Mouse (Mus musculus) MEL (cell line): ENCODE data around the gene Gm17720. TPM values are rescaled to one million over a fixed set of nuclear protein-coding genes. Genes with fewer than 3 reads are reported as not detected.

Source experiments
- DNase-seq: peaks from one replicate; pipeline ENCODE4 v3.0.0; 2011; ENCODE audit warnings: low read depth, low spot score
- H3K27ac ChIP-seq: 2 replicates; pipeline ENCODE4 v1.5.1; 2012; ENCODE audit warnings: low read depth, mild to moderate bottlenecking, control low read depth, low read length, moderate library complexity; ENCODE audit not compliant: control insufficient read depth
- H3K27me3 ChIP-seq, 2 experiments: fragments of 150-350 bp in 1 of 2; sonication (generic) in 1 of 2; 2 replicates each; pipeline ENCODE4 v1.6.1; 2012; ENCODE audit warnings: low read length in 2 of 2, mild to moderate bottlenecking in 2 of 2, improper control_type of control experiment in 1 of 2, moderate library complexity in 1 of 2; ENCODE audit not compliant: insufficient read depth in 2 of 2, control insufficient read depth in 1 of 2
- H3K36me3 ChIP-seq, 2 experiments: 2 replicates each; pipeline ENCODE4 v1.6.1; 2012 to 2014; ENCODE audit warnings: low read length in 2 of 2, improper control_type of control experiment in 1 of 2, inconsistent platforms in 1 of 2, mild to moderate bottlenecking in 1 of 2; ENCODE audit not compliant: insufficient read depth in 2 of 2, control insufficient read depth in 1 of 2
- H3K4me1 ChIP-seq, 2 experiments: fragments of 150-350 bp in 1 of 2; sonication (generic) in 1 of 2; 2 replicates each; pipeline ENCODE4 v1.6.1; 2012; ENCODE audit warnings: low read length in 2 of 2, improper control_type of control experiment in 1 of 2, mild to moderate bottlenecking in 1 of 2; ENCODE audit not compliant: insufficient read depth in 2 of 2, control insufficient read depth in 1 of 2
- H3K4me3 ChIP-seq, 2 experiments: fragments of 150-350 bp in 1 of 2; sonication (generic) in 1 of 2; 2 replicates each; pipeline ENCODE4 v1.5.1; 2012; ENCODE audit warnings: low read depth in 2 of 2, low read length in 2 of 2, mild to moderate bottlenecking in 2 of 2, moderate library complexity in 2 of 2, control low read depth in 1 of 2, improper control_type of control experiment in 1 of 2; ENCODE audit not compliant: control insufficient read depth in 1 of 2, insufficient read depth in 1 of 2
- H3K79me2 ChIP-seq: 2 replicates; pipeline ENCODE4 v1.6.1; 2012; ENCODE audit warnings: mild to moderate bottlenecking, low read length, moderate library complexity; ENCODE audit not compliant: control insufficient read depth, poor library complexity, insufficient read depth
- H3K9ac ChIP-seq: 2 replicates; pipeline ENCODE4 v1.6.1; 2012; ENCODE audit warnings: low read depth, mild to moderate bottlenecking, control low read depth, low read length, moderate library complexity; ENCODE audit not compliant: control insufficient read depth, poor library complexity, severe bottlenecking
- H3K9me3 ChIP-seq: fragments of 150-350 bp; sonication (generic); replicated peaks from 2 replicates; pipeline ENCODE4 v1.6.1; 2012; ENCODE audit warnings: mild to moderate bottlenecking, low read length, improper control_type of control experiment, moderate library complexity; ENCODE audit not compliant: insufficient read depth
- BHLHE40 ChIP-seq: IDR thresholded peaks from 2 replicates; pipeline ENCODE4 v1.6.1; 2012; ENCODE audit warnings: low read depth, mild to moderate bottlenecking, inconsistent platforms, low read length, improper control_type of control experiment, borderline replicate concordance
- CHD1 ChIP-seq: IDR thresholded peaks from 2 replicates; pipeline ENCODE4 v1.6.1; 2012; ENCODE audit warnings: low read depth, mild to moderate bottlenecking, inconsistent platforms, low read length, improper control_type of control experiment
- CTCF ChIP-seq, 3 experiments: IDR thresholded peaks in 2 of 3; conservative IDR thresholded peaks in 1 of 3; 2 replicates each; pipeline ENCODE4 v1.5.1; 2011 to 2012; ENCODE audit warnings: low read length in 3 of 3, low read depth in 2 of 3, mild to moderate bottlenecking in 2 of 3, improper control_type of control experiment in 1 of 3, inconsistent platforms in 1 of 3, mixed read lengths in 1 of 3, moderate library complexity in 1 of 3; ENCODE audit not compliant: control insufficient read depth in 1 of 3, insufficient read depth in 1 of 3, poor library complexity in 1 of 3, severe bottlenecking in 1 of 3
- EP300 ChIP-seq, 2 experiments: IDR thresholded peaks; 2 replicates each; pipeline ENCODE4 v1.6.1; 2011; ENCODE audit warnings: improper control_type of control experiment in 2 of 2, low read length in 2 of 2, low read depth in 1 of 2, mild to moderate bottlenecking in 1 of 2
- ETS1 ChIP-seq: IDR thresholded peaks from 2 replicates; pipeline ENCODE4 v1.6.1; 2012; ENCODE audit warnings: low read depth, mild to moderate bottlenecking, inconsistent platforms, low read length, improper control_type of control experiment, moderate library complexity
- GATA1 ChIP-seq: IDR thresholded peaks from 2 replicates; pipeline ENCODE4 v1.6.1; 2011; ENCODE audit warnings: low read depth, low read length, improper control_type of control experiment
- HCFC1 ChIP-seq: IDR thresholded peaks from 2 replicates; pipeline ENCODE4 v1.6.1; 2012; ENCODE audit warnings: low read depth, mild to moderate bottlenecking, inconsistent platforms, low read length, improper control_type of control experiment, moderate library complexity
- KAT2A ChIP-seq: conservative IDR thresholded peaks from 2 replicates; pipeline ENCODE4 v1.6.1; 2012; ENCODE audit warnings: low read depth, low read length, improper control_type of control experiment, inconsistent platforms
- MAFK ChIP-seq: IDR thresholded peaks from 2 replicates; pipeline ENCODE4 v1.6.1; 2011; ENCODE audit warnings: low read depth, mild to moderate bottlenecking, low read length, improper control_type of control experiment, borderline replicate concordance
- MAX ChIP-seq: IDR thresholded peaks from 2 replicates; pipeline ENCODE4 v1.6.1; 2011; ENCODE audit warnings: low read length, improper control_type of control experiment
- MEF2A ChIP-seq: IDR thresholded peaks from 2 replicates; pipeline ENCODE4 v1.6.1; 2014; ENCODE audit warnings: low read depth, mild to moderate bottlenecking, inconsistent platforms, low read length, improper control_type of control experiment; ENCODE audit not compliant: poor library complexity, insufficient replicate concordance, severe bottlenecking; ENCODE audit errors: extremely low read depth
- MXI1 ChIP-seq: IDR thresholded peaks from 2 replicates; pipeline ENCODE4 v1.6.1; 2011; ENCODE audit warnings: mild to moderate bottlenecking, low read depth, low read length, improper control_type of control experiment
- NELFE ChIP-seq: IDR thresholded peaks from 2 replicates; pipeline ENCODE4 v1.6.1; 2011; ENCODE audit warnings: low read depth, low read length, improper control_type of control experiment
- NRF1 ChIP-seq: IDR thresholded peaks from 2 replicates; pipeline ENCODE4 v1.6.1; 2014; ENCODE audit warnings: low read depth, mild to moderate bottlenecking, inconsistent platforms, low read length, improper control_type of control experiment, moderate library complexity; ENCODE audit not compliant: poor library complexity, insufficient read depth, severe bottlenecking
- POLR2AphosphoS2 ChIP-seq: IDR thresholded peaks from 2 replicates; pipeline ENCODE4 v1.6.1; 2011; ENCODE audit warnings: low read length, improper control_type of control experiment
- POLR2AphosphoS5 ChIP-seq: IDR thresholded peaks from 2 replicates; pipeline ENCODE4 v1.6.1; 2012; ENCODE audit warnings: low read depth, borderline replicate concordance, mild to moderate bottlenecking, inconsistent platforms, low read length, moderate library complexity, mixed read lengths
- RAD21 ChIP-seq: IDR thresholded peaks from 2 replicates; pipeline ENCODE4 v1.6.1; 2011; ENCODE audit warnings: mild to moderate bottlenecking, low read depth, low read length, improper control_type of control experiment
- RCOR1 ChIP-seq: IDR thresholded peaks from 2 replicates; pipeline ENCODE4 v1.6.1; 2012; ENCODE audit warnings: low read depth, mild to moderate bottlenecking, inconsistent platforms, low read length, improper control_type of control experiment
- SMC3 ChIP-seq: IDR thresholded peaks from 2 replicates; pipeline ENCODE4 v1.6.1; 2011; ENCODE audit warnings: low read depth, low read length, improper control_type of control experiment
- TAL1 ChIP-seq: IDR thresholded peaks from 2 replicates; pipeline ENCODE4 v1.6.1; 2012; ENCODE audit warnings: mild to moderate bottlenecking, inconsistent platforms, low read length, moderate library complexity, mixed read lengths
- TCF12 ChIP-seq: IDR thresholded peaks from 2 replicates; pipeline ENCODE4 v1.6.1; 2014; ENCODE audit warnings: low read depth, mild to moderate bottlenecking, inconsistent platforms, low read length, improper control_type of control experiment, moderate library complexity
- USF1 ChIP-seq: IDR thresholded peaks from 2 replicates; pipeline ENCODE4 v1.6.1; 2014; ENCODE audit warnings: low read depth, mild to moderate bottlenecking, inconsistent platforms, low read length, improper control_type of control experiment, moderate library complexity
- USF2 ChIP-seq, 2 experiments: IDR thresholded peaks; 2 replicates each; pipeline ENCODE4 v1.6.1; 2011 to 2012; ENCODE audit warnings: improper control_type of control experiment in 2 of 2, low read length in 2 of 2, borderline replicate concordance in 1 of 2, inconsistent platforms in 1 of 2, low read depth in 1 of 2, mild to moderate bottlenecking in 1 of 2; ENCODE audit not compliant: insufficient read depth in 1 of 2
- ZC3H11A ChIP-seq: IDR thresholded peaks from 2 replicates; pipeline ENCODE4 v1.6.1; 2012; ENCODE audit warnings: low read depth, mild to moderate bottlenecking, inconsistent platforms, low read length, improper control_type of control experiment
- ZKSCAN1 ChIP-seq: IDR thresholded peaks from 2 replicates; pipeline ENCODE4 v1.6.1; 2012; ENCODE audit warnings: low read depth, mild to moderate bottlenecking, inconsistent platforms, low read length, improper control_type of control experiment, moderate library complexity
- ZMIZ1 ChIP-seq: IDR thresholded peaks from 2 replicates; pipeline ENCODE4 v1.6.1; 2012; ENCODE audit warnings: low read depth, mild to moderate bottlenecking, inconsistent platforms, low read length, improper control_type of control experiment, moderate library complexity
- ZNF384 ChIP-seq: IDR thresholded peaks from 2 replicates; pipeline ENCODE4 v1.6.1; 2012; ENCODE audit warnings: low read depth, mild to moderate bottlenecking, inconsistent platforms, low read length, improper control_type of control experiment
- polyA plus RNA-seq, 2 experiments: library from polyadenylated mRNA; stranded (reverse) in 1 of 2; unstranded in 1 of 2; fragments of >175 nt in 1 of 2; fragments of >200 nt in 1 of 2; gene quantifications; 2 replicates each; pipeline versions ENCODE4 v1.2.1 to v1.2.4; 2012; ENCODE audit warnings: low replicate concordance in 2 of 2, low read depth in 1 of 2; ENCODE audit not compliant: insufficient read length in 2 of 2, insufficient read depth in 1 of 2, missing spikeins in 1 of 2
- total RNA-seq: library from RNA; depleted of rRNA; stranded (reverse); fragments of 300-350 nt; gene quantifications from 2 replicates; pipeline ENCODE4 v1.2.3, GENCODE M21; 2012

The Gm17720 gene
- total and polyA plus RNA-seq, 3 experiments = not detected

DNA sequence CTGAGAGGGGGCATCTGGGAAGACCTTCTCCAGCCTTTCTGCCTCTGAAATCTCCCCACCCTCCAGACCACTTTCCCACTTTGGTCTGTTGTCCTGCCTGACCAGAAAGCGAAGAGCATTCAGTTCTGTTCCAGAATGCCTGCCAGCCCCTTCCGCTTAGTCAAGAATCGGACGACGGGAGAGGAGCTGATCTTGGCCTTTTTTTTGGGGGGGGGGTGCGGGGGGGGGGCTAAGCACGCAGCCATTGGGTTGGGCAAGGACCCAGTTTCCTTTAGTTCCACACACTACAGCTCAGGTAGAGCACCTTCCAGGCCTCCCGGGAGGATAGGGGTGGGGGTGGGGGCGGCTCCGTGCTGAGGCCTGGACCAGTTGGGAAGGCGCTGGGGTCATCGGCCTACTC, 1.6 kb downstream of the Gm17720 start, which contains the start of gene Gm21964:
TSS of gene Gm21964 (plus strand) at position 301 of the 400 bp plus-strand sequence.
- Histone ChIP-seq H3K4me1 (no peaks in the 10 kb centered on the region), H3K36me3 (no peaks in the 10 kb centered on the region), H3K9me3 (no peaks in the 10 kb centered on the region), H3K27me3 (no peaks in the 10 kb centered on the region), H3K27ac (no peak within 1 kb of the TSS), H3K4me3 (no peak within 1 kb of the TSS), H3K79me2 (no peaks in the 10 kb centered on the region), H3K9ac (no peak within 1 kb of the TSS)
- TF ChIP-seq POLR2AphosphoS2 (no peak), ETS1 (no peak), USF2 (IDR thresholded peaks at IDR 0.05; ENCODE audit: borderline replicate concordance in 1 of 2, insufficient read depth in 1 of 2, low read depth in 1 of 2, low read length in 2 of 2) (no peak), NRF1 (no peak), RAD21 (no peak), KAT2A (no peak), NELFE (no peak), TAL1 (no peak), ZC3H11A (no peak), POLR2AphosphoS5 (no peak), CTCF (IDR thresholded peaks at IDR 0.05 in 2 of 3, conservative IDR thresholded peaks at IDR 0.05 in 1 of 3; ENCODE audit: control insufficient read depth in 1 of 3, insufficient read depth in 1 of 3, low read depth in 2 of 3, low read length in 3 of 3, poor library complexity in 1 of 3, severe bottlenecking in 1 of 3) (no peak), CHD1 (no peak), ZNF384 (no peak), ZKSCAN1 (no peak)
- DNase-seq = no peak

DNA sequence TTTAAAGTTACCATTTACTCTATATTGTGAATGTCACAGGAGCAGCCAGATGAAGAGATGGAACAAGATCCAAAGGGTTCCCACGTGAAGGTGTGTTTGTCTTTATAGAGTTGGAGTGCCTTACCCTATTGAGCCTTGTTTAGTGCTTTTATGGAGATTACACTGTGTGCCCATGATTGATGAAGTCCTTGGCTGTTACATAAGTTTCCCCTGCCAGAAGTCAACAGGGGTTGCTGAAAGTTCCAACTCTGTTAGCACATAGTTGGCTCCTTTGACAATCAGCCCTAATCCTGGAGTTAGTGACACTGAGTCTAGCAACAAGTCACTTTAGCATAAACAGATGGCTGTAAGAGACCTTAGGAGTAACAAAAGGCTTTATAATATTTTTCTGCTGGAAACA, 10.7 kb downstream of the Gm17720 start:
- H3K27me3 ChIP-seq = no peaks in the 10 kb centered on the region
- no peak overlapping the region for H3K4me3 ChIP-seq
- DNase-seq = no peak
- no peak overlapping the region for H3K27ac ChIP-seq
- H3K9ac ChIP-seq = no peak overlapping the region
- no peaks in the 10 kb centered on the region for H3K4me1 ChIP-seq
- no peaks in the 10 kb centered on the region for H3K79me2 ChIP-seq
- H3K9me3 ChIP-seq = no peaks in the 10 kb centered on the region
- TF ChIP-seq HCFC1 = no peak
- TF ChIP-seq ZNF384 = no peak
- TF ChIP-seq USF1 = no peak
- TF ChIP-seq ZMIZ1 = no peak
- TF ChIP-seq TCF12 = no peak
- no peak for TF ChIP-seq MAX
- TF ChIP-seq TAL1 = no peak
- TF ChIP-seq MEF2A = no peak
- no peak for TF ChIP-seq MAFK
- TF ChIP-seq RCOR1 = no peak
- no peak for TF ChIP-seq MXI1
- TF ChIP-seq ZC3H11A = no peak
- TF ChIP-seq SMC3 = no peak
- TF ChIP-seq GATA1 = no peak
- no peak for TF ChIP-seq EP300 (IDR thresholded peaks at IDR 0.05; ENCODE audit: low read depth in 1 of 2, low read length in 2 of 2)
- TF ChIP-seq NRF1 = no peak
- TF ChIP-seq BHLHE40 = no peak
- TF ChIP-seq, all 39 proteins: peak for 0
- H3K36me3 ChIP-seq = no peaks in the 10 kb centered on the region
